Mouse (Mus musculus) liver, adult (tissue): ENCODE measurements around the gene Atg9a.

Experiments used
- GATA4 ChIP-seq: IDR thresholded peaks from 2 replicates; pipeline ENCODE4 v1.6.1; 2014; ENCODE audit warnings: mild to moderate bottlenecking, low read length; ENCODE audit not compliant: insufficient replicate concordance

Atg9a gene

DNA sequence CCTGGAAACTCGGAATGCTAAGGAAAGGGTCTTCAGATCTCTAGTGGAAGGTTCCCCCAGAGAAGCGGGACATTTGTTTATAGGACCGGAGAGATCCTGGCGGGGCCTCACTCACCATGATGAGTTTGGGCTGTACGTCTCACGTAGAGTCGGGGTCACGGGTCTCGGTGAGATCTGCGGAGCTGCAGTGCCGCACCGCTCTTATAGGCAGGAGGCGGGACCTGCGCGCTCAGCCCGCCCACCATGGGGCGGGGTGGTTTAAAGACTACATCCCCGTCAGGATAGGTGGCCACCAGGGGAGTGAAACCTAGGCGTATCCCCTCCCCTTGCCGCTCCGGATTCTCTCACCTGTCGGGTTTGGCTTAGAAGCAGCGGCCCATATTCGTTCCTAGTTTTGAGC, 27.1 kb upstream of the Atg9a start:
- no peak for TF ChIP-seq GATA4

DNA sequence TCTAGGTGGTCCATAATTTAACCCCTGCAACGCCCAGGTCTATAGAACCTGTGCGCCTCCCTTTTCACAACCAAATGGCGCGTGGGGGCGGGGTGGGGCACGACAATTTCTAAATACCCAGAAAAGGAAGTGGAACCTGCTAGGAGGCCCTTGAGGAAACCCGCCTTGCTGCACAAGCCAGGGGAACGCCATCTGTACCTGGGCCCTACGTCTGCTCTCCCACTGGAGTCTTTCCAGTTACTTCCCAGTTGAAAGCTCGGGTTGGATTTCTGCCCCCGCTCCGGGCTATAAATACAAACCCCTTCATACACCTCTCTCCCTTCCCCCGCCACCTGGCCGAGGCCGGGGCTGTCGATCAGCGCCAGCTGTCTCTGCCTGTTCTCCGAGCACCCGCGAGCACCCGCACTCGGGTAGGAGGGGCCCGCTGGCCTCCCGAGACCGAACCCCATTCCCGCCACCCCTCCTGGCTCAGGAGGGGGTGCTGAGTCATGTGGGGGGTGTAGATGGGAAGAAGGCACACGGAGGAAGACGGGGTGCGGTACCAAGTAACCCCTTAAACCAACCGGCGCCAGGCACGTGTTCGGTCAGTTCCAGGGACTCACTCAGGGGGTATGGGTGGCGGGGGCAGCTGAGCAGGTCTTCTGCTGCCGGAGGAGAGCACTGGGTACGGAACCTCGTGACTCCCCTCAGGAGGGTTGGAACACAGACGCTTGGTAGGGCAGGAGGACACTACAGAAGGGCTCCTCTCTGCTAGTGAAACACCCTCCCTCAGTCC, 26.4 kb upstream of the Atg9a start:
- TF ChIP-seq GATA4: no peak

DNA sequence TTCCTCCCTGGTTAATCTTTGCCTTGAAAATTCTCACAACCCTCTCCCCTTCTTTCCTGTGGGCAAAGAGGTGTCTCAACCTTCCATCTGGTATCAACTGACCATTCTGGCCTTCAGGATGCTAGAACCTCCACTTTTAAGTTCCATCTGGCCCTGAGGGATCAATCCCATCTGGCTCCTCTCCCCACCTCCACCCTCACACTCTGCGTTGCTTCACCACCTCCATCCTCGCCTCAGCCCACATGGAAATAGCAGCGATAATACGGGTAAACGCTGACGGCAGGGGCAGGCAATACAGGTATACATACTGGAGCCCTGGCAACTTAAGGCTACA, 25.9 kb upstream of the Atg9a start:
- TF ChIP-seq GATA4: no peak

DNA sequence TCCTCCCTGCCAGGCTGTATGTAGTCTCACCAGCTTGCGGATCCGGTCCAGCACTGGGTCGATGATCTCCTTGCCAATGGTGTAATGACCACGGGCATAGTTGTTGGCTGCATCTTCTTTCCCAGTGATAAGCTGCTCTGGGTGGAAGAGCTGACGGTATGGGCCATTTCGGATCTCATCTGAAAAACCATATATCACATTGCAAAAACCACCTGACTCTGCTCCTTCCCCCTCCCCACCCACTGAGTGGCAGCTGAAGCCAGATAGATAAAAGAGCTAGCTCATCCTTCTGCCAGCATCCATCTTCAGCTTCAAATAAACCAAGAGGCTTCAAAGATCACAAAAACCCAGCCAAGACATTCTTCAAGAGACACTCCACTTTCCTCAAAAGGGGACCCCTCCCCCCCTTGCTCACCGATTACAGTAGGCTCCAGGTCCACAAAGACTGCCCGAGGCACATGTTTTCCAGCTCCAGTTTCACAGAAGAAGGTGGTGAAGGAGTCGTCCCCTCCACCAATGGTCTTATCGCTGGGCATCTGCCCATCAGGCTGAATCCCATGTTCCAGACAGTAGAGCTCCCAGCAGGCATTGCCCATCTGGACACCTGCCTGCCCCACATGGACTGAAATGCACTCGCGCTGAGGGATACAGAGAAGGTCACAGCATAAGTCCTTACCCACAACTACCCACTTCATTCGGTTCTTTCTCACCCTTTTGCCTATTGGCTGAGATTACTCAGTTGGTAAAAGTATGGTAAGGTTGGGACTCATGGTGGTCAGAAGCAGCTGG, 25.0 kb upstream of the Atg9a start:
- peak; percentile 100 for TF ChIP-seq GATA4

DNA sequence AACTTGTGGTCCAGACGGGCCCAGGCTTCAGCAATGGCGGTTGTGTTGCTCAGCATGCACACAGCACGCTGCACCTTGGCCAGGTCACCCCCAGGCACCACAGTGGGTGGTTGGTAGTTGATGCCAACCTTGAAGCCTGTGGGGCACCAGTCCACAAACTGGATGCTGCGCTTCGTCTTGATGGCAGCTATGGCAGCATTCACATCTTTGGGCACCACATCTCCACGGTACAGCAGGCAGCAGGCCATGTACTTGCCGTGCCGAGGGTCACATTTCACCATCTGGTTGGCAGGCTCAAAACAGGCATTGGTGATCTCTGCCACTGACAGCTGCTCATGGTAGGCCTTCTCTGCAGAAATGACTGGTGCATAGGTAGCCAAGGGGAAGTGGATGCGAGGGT, 23.8 kb upstream of the Atg9a start:
- no peak for TF ChIP-seq GATA4

DNA sequence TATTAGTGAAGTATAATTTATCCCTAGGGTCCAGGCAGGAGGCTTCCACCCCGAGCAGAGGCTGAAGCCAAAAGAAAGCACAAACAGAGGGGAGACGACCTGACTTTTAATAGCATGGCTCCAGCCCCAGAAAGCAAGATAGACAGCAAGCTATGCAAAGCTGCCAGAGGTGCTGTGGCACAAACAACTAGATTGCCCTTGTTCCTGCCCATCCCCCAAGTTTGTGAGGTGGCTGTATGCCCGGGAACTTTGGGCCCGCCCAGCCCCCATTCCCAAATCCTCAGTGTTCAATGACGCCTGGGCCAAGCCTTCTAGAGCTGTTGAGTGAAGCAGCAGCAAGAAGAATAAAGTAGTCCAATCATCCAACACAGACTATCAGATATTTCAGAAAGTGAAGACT, 22.9 kb upstream of the Atg9a start:
- no peak for TF ChIP-seq GATA4

DNA sequence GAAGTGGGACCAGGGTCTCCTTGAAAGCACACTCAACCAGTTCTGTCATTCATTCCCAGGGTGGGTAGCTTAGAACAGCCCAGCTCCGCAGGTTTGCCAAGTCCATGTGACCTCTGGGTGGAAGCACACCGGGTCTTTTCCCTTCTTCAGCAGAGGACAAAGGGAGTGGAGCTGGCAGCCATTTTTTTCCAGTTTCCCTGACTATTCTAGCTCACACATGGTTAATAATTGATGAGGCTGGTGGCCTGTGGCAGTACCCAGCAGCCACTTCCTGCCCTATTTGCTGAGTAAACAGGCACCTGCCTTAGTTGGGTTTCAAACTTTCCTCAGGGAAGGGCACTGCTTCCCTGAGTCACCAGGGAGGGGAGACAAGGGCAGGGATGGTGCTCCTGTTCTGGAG, 22.4 kb upstream of the Atg9a start:
- TF ChIP-seq GATA4: no peak

DNA sequence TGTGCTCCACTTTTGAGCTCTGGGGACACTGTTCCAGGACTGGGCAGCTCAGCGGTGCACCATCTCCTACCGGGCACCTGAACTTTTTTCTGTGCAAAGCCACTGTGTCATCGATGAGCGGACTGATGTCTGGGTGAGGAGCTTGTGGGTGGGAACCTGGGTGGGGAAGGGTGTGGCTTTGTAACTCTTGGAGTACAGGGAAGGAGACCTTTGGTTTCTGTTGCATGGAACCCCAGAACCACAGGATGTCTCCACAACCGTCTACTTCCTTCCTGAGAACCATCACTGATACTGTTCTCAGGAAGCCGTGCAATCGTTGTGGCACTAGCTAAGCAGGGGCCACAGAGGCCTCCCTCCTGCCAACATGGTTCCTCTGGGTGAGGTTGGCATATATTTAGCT, 21.1 kb upstream of the Atg9a start:
- no peak for TF ChIP-seq GATA4

DNA sequence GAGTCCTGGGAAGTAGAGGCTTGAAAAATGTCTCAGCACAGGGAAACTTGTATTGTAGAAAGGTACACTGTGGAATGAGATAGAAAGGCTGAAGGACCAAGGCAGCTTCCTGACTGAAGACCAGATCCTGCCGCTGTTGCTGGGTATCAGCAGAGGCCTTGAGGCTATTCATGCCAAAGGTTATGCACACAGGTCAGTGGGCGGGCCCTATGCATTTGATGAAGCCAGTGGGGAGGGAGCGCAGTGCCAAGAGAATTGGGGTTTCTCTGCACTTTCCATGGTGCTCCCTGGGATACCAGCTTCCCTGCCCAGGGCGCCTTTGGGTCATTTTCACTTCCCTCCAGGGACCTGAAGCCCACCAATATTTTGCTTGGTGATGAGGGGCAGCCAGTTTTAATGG, 20.5 kb upstream of the Atg9a start:
- no peak for TF ChIP-seq GATA4

DNA sequence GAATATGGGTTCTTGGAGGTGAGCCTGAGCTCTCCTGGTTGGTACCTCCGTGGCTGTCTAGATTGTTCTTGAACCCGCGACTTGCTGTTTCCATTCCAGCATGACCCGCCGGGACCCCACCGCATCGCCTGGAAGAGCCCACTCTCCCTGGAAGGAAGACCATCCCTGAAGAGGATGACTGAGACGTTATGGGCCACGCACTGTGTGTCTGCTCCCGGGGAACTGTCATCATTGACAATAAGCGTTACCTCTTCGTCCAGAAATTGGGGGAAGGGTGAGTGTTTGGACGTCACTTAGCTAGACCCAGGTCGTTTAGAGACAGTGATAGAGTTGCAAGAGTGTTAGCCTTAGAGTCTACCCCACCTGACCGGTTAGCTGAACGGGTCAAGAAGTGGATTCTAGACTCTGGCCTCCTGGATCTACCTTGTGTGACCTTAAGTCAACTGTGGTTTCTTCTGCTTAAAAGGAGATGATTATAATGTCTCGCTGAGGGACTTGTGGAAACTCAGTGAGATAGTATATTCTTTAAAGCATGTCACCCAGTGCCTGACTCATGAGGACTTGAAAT, 19.2 kb upstream of the Atg9a start:
- TF ChIP-seq GATA4: no peak

DNA sequence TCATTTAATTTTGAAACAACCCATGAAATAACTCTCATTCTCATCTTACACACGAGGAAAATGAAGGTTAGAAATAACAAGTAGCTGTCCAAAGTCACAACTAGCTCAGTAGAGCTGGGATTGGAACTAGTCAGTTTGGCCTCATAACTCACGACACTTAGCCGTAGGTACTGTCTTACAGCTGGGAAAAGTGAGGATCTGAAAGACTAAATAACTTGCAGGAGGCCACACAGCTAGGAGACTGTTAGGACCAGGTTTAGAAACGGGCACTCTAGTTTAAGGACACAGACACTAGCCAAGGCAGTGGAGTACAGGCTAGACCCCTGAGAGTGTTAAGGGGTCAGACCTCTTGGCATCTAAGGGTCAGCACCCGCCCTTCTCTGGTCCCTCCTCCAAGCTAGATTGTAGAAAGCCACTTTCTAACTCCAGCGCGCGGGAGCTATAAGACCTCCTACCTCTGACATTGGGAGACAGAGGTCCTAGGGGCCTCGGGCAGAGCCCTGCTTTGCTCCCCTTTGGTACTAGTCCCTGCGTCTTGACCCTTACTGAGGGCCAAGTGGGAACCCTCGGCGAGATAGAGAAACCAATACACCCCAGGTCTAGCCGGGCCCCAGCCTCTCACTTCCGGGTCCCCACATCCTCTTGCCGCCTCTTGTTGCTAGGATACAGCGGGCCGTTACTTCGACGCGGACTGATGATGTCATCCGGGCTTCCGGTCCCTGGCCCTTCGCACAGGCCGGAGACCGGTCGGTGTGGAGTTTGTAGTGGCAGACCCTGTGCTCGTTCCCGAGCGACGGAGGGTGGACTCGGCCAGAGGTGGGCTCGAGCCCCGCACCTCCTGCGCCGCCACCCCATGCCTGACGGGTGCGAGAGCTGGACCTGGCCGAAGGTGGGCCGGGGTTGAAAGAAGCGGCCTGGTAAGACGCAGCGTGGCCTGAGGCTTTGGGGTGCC, 18.4 kb upstream of the Atg9a start, which contains the start of the genes Glb1l and Stk16:
Glb1l (minus strand) TSS at position 678 of the 952 bp plus-strand sequence.
Stk16 (plus strand) TSS at position 703 of the 952 bp plus-strand sequence.
- TF ChIP-seq GATA4: no peak; the same call in 1 of the 2 replicates

DNA sequence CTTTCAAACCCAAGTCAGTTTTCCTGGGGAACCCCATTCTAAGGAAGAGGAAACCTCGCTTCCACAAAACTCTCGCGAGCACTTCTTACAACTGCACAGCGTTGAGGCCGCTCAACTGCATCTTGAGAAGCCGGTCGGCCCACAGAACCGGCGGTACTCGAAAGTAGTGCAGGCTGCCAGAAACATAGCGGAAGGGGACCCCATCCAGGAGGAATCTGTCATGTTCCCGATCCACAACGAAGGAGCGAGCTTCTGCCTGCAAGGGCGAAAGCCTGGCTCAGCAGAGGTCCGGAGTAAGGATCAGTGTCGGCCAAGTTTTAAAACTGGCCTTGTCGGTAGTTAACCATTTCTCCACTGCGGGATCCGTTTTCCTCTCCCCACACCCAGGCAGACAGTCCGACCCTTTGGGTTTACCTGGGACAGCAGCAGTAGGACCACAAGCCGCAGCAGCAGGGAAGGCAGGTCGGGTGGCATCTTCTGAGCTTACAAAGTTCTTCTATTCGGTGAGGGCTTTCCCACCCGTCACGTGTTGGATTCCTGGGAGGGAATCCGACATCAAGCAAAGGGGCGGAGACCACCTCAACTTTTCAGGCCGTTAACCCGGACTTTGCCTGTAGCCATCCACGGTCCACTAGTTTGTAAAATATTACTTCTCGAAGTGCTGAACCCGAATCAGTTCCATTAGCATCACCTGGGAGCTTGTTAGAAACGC, 17.1 kb upstream of the Atg9a start:
- TF ChIP-seq GATA4: no peak

DNA sequence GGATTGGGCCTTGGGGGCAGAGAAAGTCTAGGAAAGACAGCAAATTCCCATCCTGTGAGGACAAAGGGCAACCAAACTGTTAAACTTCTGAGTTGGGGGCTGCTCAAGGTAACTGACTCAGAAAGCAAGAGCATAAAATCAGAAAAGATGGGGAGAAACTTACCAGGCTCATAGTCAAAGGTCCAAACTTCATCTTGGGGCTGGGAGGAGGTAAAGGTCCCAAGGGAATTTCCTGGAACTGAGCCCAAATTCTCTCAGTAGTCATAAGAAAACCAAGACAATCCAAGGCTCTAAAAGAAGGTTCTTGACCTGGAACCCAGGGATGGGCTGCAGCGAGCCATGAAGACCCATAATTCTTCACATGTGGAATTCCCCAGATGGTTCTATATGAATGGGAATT, 9.2 kb upstream of the Atg9a start:
- no peak for TF ChIP-seq GATA4

DNA sequence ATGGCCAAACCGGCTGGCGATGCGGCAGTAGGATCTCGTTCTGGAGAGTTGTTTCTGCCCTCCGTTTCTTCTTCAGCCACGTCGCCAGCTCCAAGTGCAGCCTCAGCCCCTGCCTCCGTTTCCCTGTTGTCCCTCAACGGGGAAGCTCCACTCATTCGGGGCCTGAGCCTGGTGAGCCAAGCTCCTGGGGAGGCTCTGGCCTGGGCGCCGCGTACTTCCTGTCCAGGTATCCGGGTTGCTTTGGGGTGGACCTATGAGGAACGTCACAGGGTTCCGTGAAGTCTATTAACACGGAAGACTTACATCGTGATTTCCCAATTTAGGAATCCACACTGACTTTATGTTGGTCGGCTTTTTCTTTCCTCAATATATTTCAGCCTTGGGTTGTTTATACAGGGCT, 456 bp upstream of the Atg9a start:
- no peak for TF ChIP-seq GATA4
